Mouse (Mus musculus): ENCODE data around the gene Aspm. TPM values are rescaled to one million over a fixed set of nuclear protein-coding genes. Genes with fewer than 3 reads are reported as not detected.

Aspm gene
- total RNA-seq, 4 experiments from 2014 or later: 0.12 to 0.72 (median 0.31) TPM

DNA sequence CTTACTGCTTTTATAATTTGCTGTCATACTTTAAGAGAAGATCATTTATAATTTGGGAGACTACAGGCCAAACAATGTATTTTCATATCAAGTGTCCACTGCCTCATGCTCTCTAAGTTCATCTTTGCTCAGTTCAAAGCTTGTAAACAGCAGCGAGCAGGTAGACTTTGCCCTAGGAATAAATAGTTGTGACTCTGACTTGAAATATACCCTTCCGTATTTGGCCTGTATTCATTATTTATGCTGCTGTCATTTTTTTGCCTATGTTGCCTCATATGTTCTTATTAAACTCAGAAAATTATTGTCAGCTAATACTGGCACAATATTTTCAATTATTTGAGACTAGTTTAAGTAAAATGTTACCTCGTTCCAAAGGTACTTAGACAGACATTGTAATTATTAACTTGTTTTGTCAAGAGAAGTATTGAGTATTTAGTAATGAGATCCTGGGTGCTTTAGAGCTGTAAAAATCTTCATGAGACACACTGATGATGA is 46.7 kb downstream of the Aspm start, which contains the start of gene F13b:
F13b (plus strand) TSS at position 445 of the 495 bp plus-strand sequence.
- DNase-seq (ENCODE audit: low spot score): no peak

- no peak for DNase-seq (ENCODE audit: low spot score)
Measured at GRCm38 (mm10) chr1:139514556-139514955, 60.0 kb downstream of the Aspm start.

Other genes starting within 250 kb of the Aspm start
- 1 to 10 TPM in 1 of 4 experiments, under 1 TPM in 3; 0.22 to 1.1 (median 0.62) TPM for gene Crb1, start 77.7 kb upstream of the Aspm start, total RNA-seq (2022)
- gene Zbtb41, start 32.5 kb upstream of the Aspm start, total RNA-seq (2022): 10 to 100 TPM; 19.7 to 25.4 (median 21.6) TPM
- not detected for gene F13b, start 46.9 kb downstream of the Aspm start, total RNA-seq (2022)
- not detected for gene Cfhr1, start 105.5 kb downstream of the Aspm start, total RNA-seq (2022)